Mouse (Mus musculus) spleen, postnatal 4 days (tissue): ENCODE measurements around the gene Frs3.
A peak's percentile ranks its signal among the peaks of the same experiment; 100 is the strongest.
"Not testable (repeated sequence)": the region's sequence is repeated elsewhere in the genome, so short reads cannot be mapped to it uniquely, and the experiment has no call there.

Source experiments
- DNase-seq, 2 experiments: peaks; one replicate each; pipeline ENCODE4 v3.0.0; 2022; ENCODE audit warnings: low spot score in 2 of 2

Frs3 gene

GRCm38 (mm10) chr17:47688608-47689575 is at the start of gene Frs3:
Frs3 (plus strand) TSS chr17:47689030.
- peak; percentile 65 to 84 for DNase-seq

GRCm38 (mm10) chr17:47642992-47643391 is 45.8 kb upstream of the Frs3 start:
- DNase-seq, result no peak

DNA sequence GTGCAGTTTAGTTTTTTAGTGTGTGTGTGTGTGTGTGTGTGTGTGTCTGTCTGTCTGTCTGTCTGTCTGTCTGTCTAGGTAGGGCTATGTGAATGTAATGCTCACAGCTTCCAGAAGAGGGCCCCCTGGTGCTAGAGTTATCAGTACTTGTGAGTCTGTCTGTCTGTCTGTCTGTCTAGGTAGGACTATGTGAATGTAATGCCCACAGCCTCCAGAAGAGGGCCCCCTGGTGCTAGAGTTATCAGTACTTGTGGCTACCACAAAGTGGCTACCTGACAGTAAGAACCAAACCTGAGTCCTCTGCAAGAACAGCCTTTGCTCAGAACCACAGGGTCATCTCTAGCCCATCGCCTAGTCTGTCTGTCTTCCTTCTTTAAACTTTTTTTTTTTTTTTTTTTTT is 42.1 kb upstream of the Frs3 start:
- peak; percentile 72 to 86 for DNase-seq

DNA sequence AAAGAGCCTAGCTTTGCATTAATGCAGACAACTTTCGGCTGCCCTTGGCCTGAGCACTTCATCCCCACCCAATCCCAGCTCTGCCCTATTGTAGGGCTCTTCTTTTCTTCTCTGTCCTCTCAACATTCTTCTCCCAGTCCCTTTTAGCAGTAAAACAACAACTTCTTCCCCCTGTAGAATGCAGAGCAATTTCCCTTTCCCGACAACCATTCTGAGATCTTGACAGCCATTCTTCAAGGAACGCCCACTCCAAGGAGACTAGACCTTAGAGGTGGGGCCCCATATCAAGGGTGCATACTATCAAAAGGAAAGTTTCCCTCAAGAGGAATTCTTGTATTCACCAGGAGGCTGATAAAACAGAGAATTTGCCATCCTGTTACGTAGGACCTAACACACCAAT is 39.9 kb upstream of the Frs3 start:
- no peak for DNase-seq

- DNase-seq, result no peak
These were observed 36.9 kb upstream of the Frs3 start for GRCm38 (mm10) chr17:47651953-47652352.

- not testable (repeated sequence) for DNase-seq
These were observed 34.5 kb upstream of the Frs3 start for GRCm38 (mm10) chr17:47654346-47654745.

DNA sequence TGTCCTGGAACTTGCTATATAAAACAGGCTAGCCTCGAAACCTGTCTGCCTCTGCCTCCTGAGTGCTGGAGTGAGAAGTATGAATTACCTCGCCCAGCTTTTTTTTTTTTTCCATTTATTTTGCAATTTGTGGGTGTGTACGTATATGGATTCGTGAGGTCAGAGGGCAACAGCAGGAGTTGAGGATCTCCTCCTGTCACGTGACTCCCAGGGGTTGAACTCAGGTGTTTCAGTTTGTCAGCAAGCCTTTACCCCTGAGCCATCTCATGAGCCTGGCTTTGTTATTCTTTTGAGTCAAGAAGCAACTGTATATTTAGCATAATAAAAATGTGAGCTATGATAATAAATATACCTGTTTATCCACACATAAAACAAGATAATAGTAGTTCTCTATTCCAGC is 33.1 kb upstream of the Frs3 start:
- no peak for DNase-seq

DNA sequence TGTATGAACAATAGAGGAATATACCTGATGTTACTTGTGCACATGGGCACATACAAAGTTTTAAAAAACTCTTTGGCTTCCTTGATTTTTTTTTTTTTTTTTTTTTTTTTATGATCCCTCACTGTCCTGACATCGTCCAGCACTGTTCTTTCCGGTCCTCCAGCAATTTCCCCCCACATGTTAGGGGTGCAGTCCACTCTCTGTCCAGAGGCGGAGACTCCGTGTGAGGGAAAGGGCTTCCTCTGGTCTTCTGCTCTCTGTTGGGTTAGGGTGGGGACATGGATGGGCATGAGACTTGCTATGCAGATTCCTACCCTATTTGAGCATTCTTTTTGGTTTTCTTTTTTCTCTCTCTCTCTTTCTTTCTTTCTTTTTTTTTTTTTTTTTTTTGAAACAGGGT is 30.9 kb upstream of the Frs3 start:
- DNase-seq, result no peak

DNA sequence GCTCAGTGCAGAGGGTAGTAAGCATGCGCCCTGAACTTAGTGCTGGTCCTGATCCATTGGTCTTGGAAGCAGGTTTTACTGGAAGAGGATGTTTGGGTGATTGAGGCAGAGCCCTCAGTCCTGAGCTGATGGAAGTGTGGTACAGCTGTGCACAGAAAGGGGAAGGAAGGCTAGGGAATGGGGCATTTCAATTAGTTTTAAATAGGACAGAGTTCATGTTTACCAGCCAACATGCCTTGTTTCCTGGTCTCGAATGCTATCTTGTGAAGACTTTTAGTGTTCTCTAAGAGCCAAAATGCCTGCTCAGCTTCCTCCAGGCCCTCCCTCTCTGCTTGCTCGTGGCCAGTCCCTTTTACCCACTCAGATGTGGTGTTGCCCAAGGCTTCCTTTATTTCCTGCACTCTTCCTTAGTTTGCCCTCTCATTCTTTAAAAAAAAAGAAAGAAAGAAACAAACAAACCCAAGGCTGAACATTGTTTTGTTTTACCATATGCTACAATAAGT is 30.0 kb upstream of the Frs3 start:
- no peak for DNase-seq

DNA sequence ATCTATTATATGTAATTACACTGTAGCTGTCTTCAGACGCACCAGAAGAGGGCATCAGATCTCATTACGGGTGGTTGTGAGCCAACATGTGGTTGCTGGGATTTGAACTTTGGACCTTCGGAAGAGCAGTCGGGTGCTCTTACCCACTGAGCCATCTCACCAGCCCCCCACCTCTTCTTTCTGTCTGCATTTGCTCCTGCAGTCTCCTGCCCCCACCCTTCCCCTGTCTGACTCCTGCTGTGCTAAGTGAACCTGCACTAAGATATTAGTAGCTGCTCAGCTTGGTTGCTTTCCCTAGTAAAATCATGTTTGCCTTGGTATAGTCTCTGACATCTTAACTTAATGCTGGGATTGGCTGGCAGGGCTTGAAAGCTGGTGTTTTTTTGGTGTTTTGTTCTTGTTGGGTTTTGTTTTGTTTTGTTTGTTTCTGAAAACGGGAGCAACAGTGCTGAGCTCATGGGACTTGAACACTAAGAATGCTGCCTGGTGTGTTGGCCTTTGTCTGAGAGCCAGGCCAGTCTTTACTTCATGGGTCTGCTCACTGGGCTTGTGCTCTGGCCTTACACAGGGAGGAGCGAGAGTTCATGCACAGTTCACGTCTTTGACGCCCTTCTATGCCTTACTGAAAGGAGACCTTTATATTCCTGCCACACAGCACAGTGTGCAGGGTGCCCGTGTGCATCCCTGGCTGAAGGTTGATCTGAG is 25.7 kb upstream of the Frs3 start:
- no peak for DNase-seq

DNA sequence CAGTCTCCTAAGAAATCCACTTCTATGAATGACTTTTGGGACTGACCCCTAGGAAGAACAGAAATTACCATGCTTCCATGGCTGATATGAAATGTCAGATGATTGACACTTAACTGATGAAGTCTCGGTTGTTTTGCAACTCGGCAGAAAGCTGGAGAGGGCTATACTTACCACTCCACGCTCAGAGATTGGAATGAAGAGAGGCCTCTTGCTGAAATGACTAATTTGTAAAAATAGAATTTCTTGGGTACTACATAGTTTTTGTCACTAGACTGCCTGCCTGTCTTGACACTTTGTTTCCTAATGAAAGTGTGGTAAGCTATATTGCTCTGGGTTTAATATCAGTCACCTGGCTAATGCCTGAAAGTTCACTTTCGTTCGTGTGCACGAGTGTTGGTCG is 24.4 kb upstream of the Frs3 start:
- DNase-seq, result no peak

- no peak for DNase-seq
These were observed 19.7 kb upstream of the Frs3 start for GRCm38 (mm10) chr17:47669166-47669565.

DNA sequence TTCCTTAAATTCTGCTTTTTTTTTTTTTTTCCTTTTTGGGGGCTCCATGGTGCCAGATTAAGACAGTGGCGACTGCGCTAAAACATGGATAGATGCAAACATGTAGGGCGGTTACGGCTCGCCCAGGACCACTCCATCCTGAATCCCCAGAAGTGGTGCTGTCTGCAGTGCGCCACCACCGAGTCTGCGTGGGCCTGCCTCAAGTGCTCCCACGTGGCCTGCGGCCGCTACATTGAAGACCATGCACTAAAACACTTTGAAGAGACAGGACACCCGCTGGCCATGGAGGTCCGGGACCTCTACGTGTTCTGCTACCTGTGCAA is 16.9 kb upstream of the Frs3 start:
- DNase-seq, result no peak

DNA sequence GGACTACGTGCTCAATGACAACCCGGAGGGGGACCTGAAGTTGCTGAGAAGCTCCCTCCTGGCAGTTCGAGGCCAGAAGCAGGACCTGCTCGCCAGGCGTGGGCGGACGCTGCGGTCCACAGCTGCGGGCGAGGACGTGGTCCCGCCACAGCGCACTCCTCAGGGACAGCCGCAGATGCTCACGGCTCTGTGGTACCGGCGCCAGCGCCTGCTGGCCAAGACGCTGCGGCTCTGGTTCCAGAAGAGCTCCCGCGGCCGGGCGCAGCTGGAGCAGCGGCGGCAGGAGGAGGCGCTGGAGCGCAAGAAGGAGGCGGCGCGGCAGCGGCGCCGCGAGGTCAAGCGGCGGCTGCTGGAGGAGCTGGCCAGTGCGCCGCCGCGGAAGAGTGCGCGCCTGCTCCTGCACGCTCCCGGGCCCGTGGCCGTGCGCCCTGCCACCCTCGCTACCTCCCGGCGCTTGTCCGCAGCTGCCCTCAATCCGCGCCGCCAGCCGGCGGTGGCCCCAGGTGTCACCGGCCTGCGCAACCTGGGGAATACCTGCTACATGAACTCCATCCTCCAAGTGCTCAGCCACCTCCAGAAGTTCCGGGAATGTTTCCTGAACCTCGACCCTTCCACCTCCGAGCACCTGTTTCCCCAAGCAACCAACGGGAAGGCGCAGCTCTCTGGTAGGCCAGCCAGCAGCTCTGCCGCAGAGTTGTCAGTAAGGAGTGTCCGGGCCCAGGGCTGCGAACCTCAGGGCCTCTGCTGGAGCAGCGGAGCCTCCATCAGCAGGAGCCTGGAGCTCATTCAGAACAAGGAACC is 16.3 kb upstream of the Frs3 start:
- peak in 1 of 2 experiments; percentile 67 for DNase-seq

DNA sequence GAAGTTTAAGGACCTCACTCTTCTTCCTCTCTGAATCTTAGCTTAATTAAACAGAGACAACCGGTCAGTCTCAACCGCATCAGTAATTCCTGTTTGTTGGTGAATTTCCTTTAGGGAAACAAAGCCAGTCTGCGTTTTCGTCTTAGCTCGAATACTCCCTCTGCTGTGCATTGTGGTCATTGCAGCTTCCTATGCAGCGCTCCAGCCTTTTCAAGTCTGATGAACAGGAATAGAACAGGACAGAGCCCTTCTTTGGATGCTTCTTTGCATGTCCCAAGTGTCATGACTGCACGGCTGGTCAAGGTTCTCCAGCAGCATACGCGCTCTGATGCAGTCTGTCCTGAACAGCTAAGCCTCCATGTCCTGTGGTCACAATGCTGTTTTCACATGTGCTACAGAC is 12.2 kb upstream of the Frs3 start:
- DNase-seq, result peak; percentile 50 to 79

- no peak for DNase-seq
These were observed 10.6 kb upstream of the Frs3 start for GRCm38 (mm10) chr17:47678238-47678637.

GRCm38 (mm10) chr17:47678702-47679101 is 10.1 kb upstream of the Frs3 start:
- DNase-seq, result no peak

DNA sequence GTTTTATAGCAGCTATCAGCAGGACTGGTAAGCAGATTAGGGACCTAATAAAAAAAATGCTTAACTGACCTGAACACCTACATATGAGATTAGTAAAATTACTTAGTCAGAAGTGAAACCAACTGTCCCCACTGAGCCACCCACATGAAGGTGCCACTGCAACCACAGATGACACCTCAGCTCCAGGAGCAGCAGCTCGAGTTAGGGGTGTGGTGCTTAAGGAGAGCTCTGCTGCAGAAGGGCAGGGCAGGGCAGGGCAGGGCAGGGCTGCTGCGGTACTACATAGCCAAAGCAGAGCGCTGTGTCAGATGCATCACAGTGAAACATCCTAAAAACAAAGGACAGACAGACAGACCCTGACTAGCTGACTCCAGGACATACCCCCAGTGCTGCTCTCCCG is 6.0 kb upstream of the Frs3 start:
- no peak for DNase-seq

DNA sequence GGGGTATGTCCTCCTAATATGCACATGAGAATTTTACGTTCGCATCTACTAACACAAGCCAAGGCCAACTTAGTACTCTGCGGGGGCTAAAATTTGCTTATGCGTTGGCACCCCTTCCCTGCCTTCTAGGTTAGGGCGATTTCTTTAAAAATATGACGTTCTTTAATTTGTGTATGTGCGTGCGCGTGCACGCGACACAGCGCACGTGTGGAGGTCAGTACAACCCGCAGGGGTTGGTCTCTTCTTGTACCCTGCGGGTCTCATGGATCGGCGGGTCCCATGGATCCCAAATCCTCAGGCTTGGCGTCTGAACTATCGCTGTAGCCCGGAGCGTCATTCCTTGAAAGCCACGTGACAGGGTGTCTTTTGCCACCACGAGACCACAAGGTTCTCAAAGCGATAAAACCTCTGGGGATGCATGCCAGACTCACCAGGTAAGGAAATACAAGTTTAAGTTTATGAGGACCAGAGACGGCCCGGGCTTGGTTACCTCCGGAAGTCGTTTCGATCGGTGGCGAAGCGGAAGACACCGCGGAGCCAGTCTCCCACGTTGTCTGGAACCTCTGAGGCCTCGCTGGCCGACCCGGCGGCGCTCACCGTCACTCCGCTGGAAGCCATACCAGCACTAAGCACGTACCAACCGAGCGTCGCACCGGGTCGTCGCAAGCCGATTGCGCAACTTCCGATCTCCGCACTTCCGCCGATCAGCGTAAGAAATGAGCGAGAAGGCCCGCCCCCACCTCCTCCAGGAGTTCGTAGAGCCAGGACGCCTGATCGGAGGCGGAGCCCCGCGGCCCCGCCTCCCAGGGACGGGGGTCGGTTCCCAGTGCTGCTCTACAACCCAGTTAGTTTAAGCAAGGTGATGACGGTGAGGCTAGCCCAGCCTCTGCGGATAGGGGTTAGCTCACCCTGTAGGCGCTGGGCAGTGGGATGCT is 1.2 kb upstream of the Frs3 start:
- DNase-seq, result peak; percentile 91 to 94

DNA sequence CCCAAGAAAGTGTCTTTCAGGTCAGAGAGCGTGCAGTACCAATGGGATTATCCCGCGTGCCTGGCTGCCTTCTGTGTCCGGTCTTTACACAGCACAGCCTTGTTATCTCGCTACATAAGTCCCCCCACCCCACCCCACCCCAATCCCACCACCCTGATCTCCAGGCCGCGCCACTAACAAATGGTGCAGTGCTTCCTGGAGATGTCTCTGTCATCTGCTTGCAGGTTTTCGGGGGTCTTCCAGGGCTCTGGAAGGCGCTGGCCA is 554 bp upstream of the Frs3 start, which contains the start of gene Tomm6:
Tomm6 (minus strand) TSS at position 43 of the 264 bp plus-strand sequence.
- DNase-seq, result no peak

GRCm38 (mm10) chr17:47689894-47690293 is 1.1 kb downstream of the Frs3 start:
- no peak for DNase-seq
